Comparison of ENCODE assay signal across 15 mouse cellular contexts in genomic region chr3:123604586-123604985, GRCm38 (mm10).
DNase-seq lines count a peak whose midpoint lies in the region.
"Had no signal": no experiment of that assay in that cellular context is flagged by ENCODE, and none has a peak within 500 bp of the region (broad histone marks: within the 10 kb centered on the region; RNA-seq: fewer than 3 reads in every experiment).

No protein-coding gene starts in this region.

- peak; percentile 18 to 67 for DNase-seq in adrenal gland, adult (ENCODE audit: inconsistent age in 2 of 2, low spot score in 1 of 2)
- DNase-seq in adrenal gland, postnatal 10 days, result no peak
- peak; percentile 34 for DNase-seq in 3T3-L1 (ENCODE audit: low read depth, low spot score)
- DNase-seq in adrenal gland, postnatal 25 days, result peak; percentile 30
- DNase-seq in embryo, embryonic 10.5 days (ENCODE audit: low spot score), result no peak
- DNase-seq in kidney, postnatal 25 days, result no peak
- DNase-seq: B cell, adult 2 months; cerebellum, adult 11-12 months; cerebellum, adult 8-10 months; cerebellum, postnatal 10 days; cerebellum, postnatal 36 days; gastrocnemius, adult 2 months; gastrocnemius, postnatal 14 days; heart, adult 11 months; kidney, adult 2 months had no signal

Comparison
In these comparisons a context has a peak if more than half of its experiments do, and no peak if none do; other contexts are left out.
1. DNase-seq: peak in adrenal gland, adult (2 of 2), 3T3-L1 (single experiment) and adrenal gland, postnatal 25 days (single experiment); none in adrenal gland, postnatal 10 days (single experiment), embryo, embryonic 10.5 days (single experiment) and kidney, postnatal 25 days (0 of 2).